Mouse (Mus musculus) cerebellum, adult 9-11 months (tissue): ENCODE measurements at regions not wholly inside any gene's neighbourhood (a gene's known extent, or its start where the extent isn't known, plus 50 kb on each side); places are given as distances from the start of the nearest gene placed in this dataset.

Experiments used
- DNase-seq: peaks from one replicate; pipeline ENCODE4 v3.0.0; 2022

DNA sequence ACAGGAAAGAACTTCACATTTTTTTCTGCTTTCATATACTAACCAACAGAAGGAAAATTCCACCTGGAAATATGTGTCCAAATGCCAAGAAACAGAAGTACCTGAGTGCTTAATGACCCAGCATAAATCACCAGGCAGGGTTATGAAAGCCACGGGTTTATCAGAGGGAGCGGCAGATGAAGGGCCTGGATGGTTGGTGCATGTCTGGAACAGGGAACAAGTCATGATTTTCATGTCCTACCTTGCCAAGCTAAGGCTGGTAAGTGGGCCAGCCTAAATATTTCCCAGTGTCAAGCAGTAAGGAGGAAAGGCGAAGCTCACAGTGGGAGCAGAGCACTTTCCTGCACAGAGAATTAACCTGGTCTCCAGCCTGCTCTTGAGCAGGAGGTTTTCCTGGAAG, 132.3 kb upstream of the Foxq1 start:
- DNase-seq = no peak

DNA sequence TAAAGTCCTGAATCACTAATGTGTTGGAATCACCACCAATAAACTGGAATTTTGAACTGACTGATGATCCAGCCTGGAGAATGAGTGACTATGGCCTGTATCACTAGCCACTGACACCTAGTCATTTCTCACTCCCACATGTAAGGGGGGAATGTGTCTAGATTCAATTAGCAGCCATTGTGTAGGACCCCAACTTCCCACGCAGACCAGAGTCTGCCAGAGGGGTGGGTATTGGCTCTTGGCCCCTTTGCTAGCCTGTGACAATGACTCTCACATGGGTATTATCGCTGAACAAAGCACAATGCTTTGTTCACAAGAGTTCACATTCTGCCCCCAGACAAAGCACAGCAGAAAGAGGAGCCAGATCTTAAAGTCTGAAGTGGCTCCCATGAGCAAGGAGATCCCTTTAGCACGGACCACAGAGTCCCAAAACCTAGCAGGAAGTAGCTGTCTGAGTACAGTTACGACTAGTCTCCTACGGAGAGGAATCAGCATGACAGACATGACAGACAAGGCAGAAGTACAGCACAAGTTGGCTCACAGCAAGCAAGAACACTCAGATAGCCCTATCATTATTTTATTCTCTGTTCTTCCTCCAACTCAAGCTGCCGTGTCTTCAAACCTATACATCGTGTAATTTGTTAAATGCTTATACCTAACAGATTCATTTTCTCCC, 130.0 kb upstream of the Foxq1 start:
- DNase-seq = no peak

DNA sequence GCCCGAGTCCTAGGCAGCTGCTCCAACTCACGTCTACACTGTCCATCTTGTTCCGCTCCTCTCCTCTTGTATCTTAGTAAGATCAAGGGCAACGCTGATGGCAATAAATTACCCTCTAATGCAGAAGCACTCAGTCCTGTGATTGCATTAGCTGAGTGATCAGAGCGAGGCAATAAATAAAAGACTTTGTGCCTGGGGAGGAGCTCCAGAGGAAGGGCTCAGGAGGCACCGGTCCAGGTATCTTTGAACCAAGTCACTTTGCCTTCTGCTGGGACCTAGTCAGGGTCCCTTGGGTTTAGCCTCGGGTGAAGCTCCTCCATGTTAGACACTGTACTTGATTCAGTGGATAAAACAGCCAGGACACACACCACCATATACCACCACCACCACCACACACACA, 119.5 kb upstream of the Foxq1 start:
- DNase-seq = no peak

DNA sequence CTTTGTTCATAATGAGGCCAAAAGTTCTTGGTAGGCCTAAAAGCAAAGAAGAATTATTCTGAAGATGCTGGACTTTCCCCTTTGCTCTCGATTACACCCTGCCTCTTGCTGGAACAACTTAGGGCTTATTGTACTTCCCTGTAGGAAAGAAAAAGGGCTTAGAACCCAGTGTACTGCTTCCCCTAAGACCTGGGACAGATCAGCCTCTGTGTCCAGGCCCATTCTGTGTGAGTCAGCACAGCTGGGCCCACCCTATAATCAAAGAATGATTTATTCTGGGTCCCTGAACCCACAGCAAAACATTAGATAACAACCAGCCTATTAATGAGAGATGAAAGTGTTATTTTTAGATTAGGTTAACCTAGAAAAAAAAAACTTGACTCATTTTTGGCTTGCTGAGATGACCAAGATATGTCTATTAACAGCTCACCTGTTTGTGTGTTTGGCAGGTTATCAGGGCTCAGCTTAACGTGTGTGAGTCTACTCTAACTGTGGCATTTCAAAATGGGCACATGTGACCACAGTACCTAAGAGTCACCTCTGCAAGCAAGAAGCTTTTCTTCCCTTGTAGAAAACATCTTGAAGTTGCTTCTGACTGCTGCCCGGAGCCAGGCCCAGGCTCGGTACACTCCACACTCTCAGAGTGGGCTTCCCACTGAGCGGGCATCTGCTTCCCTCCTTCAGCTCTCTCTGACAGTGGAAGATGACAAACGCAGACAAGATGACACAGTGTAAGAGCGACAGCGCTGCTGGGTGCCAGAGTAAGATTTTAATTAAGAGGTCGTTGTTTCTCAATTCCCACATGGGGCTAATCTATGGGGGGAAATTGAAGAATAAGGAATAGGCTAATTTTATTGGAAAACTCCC, 115.9 kb upstream of the Foxq1 start:
- peak; percentile 21 for DNase-seq

DNA sequence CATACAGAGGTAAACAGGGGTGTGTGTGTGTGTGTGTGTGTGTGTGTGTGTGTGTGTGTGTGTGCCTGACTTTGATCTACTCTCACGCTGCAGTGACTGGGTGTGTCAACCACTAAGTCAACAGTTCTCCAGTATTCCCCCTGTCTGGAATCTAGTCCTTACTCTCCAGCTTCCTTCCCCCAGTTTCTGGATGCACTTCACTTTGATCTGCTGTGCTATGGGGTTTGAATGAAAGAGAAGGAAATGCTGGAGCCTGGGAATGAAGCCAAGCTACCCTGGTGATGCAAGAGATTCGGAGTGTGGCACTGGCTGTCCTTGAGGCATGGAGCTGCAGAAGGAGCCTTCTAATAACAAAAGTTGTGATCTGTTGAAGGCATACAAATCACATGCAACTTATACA, 97.1 kb upstream of the Foxq1 start:
- DNase-seq = no peak

DNA sequence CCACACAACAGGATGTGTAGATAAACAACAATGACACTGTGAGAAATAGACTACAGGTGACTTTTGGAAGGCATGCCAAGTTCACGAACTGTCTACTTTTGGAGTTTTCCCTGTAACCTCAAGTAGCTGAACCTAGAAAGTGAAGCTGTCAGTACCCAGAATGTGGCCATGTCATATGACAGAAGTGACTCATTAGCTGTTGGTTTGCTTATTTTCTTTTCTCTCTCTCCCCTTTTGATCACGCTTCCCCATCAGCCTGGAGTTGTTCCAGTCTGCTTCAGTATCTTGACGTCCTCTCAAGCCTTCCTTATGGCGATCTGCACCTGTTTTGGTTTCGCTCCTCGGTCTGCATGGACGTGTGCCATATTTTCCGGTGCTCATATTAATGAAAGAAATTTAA, 90.8 kb upstream of the Foxq1 start:
- DNase-seq = no peak

DNA sequence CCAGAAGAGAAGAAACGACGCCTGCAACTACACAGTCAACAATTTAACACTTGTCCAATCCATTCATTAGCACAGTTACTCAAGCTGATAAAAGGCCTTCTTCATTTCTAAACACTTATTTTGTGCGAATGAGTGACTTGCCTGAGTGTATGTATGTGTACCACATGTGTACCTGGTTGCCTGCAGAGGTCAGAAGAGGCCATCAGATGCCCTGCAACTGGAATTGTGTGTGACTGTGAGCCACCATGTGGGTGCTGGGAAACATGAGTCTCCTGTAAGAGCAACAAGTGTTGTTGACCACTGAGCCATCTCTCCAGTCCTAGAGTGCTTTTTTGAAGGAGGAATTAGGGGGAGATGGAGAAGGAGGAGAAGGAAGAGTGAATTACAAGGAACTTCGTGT, 90.2 kb upstream of the Foxq1 start:
- DNase-seq = no peak

DNA sequence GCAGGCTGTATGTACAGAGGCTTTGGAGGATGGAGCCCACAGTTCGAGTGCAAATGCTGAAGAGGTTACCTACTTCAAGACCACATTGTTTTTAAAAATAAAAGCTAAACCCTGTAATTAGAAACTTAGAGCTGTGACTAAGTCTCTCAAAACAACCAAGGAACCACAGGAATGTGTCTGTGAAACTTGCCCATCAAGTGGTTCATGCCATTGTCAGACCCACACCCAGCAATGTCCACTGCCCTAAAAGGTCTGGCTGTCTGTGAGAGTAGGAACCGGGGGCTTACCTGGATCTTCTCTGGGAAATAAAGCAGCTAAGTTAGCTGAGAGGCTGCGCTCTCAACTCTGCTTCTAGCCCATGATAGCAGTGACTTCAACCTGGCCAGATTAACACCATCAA, 87.8 kb upstream of the Foxq1 start:
- DNase-seq = no peak

- DNase-seq = no peak
Measured at GRCm38 (mm10) chr13:31468983-31469382, 87.0 kb upstream of the Foxq1 start.

DNA sequence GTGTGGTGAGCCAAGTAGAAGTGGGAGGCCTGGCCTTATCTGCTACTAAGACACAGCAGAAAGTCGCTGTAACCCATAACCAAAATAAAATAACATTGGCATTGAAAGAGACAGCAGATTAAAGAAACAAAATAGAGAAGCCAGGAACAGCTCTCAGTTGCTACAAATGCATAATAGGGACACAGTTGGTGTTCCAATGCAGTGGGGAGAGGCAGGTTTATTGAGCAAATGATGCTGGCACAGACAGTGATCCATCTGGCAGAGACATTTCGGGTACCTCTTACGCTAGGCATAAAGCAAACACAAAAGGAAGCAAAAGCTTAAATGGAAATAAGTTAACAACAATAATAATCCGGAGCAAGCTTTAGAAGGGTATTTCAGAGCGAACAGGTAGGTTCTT, 83.6 kb upstream of the Foxq1 start:
- no peak for DNase-seq

GRCm38 (mm10) chr13:31472804-31473203, 83.1 kb upstream of the Foxq1 start:
- no peak for DNase-seq

GRCm38 (mm10) chr13:31473275-31473674, 82.7 kb upstream of the Foxq1 start:
- DNase-seq = no peak

- no peak for DNase-seq
Measured at GRCm38 (mm10) chr13:31475845-31476244, 80.1 kb upstream of the Foxq1 start.

DNA sequence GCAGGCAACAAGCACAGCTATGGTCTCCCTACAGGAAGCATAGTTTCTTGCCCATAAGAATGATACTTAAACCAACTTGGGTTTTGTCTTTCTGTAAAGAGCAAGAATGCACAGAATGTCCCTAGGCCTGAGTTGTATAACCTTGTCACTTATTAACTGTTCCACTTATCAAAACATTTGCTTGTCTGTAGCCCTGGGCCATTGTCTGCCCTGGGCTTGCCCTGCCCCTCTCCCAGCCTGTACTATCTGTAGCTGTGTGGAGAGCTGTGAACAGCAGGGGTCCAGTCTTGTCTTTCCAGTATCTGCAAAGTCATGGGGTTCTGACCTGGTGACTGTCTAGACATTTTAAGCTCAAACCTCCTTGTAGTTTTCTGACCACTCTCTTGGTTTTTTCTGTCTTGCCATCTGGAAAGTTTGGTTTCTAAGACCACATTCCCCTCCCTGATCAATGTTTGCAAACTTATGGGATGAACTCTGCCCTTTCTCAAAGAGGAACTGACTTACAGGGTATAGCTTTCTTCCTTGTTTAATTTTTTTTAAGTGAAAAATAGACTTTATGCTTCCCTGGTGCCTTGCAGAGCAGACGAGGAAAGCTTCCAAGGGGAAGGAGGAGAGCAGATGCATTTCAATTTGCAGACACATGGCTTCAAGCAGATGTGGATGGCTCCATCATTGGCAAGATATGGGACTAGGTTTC, 78.6 kb upstream of the Foxq1 start:
- no peak for DNase-seq

GRCm38 (mm10) chr13:31481105-31481844, 74.7 kb upstream of the Foxq1 start:
- DNase-seq = no peak

DNA sequence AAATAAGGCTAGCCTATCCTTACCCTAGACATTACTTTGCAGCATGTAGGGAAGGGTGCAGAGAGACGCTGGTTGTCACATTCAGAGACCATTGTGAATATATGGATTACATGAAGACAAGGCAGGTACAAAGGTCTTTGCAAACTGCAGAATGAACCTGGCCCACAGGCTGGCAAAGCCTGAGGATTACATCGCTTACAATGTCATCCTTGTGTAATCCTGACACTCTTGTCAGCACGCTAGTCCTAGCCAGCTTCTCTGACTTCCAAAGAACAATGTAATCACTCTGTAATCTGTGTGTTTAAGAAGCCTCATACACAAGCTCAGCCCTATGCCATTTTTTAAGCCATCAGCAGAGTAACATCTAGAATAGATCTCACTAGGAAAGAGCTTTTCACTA, 69.6 kb upstream of the Foxq1 start:
- DNase-seq = no peak

DNA sequence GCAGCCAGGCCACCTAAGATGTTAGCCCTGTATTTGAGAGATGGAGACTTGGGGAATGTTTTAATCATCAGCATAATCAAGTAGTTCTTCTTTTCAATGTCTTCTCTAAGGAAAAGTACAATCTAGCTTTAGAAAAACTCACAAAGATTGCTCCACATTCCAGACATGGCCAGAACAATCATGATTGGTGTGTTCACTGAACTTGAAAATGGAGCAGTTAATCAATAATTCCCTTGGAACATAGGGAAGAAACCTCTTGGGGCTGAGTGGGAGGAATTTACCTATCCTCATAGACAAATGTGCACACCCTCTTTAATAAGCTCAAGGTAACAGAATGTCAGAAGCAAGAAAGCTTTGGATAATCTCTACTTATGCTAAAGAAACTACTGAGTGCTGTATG, 67.7 kb upstream of the Foxq1 start:
- DNase-seq = no peak

GRCm38 (mm10) chr13:31503191-31503590, 52.7 kb upstream of the Foxq1 start:
- DNase-seq = no peak

- DNase-seq = no peak
Measured at GRCm38 (mm10) chr13:31503832-31504231, 52.1 kb upstream of the Foxq1 start.

DNA sequence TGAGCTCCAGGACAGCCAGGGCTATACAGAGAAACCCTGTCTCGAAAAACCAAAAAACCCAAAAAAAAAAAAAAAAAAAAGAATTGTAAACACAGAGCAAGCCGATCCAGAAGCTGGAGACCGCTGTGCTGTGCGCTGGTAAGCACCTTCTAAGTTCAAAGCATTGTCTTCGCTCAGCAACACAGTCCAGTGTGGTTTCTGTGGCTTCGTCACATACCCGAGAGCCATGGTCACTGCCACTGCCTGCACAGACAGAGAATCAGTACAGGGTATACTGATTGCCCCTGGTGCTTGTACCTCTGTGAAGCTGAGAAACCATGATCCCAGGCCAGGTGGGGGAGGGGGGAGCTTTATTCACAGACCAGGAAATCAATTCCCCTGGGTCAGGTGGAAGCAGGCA, 51.6 kb upstream of the Foxq1 start:
- no peak for DNase-seq

DNA sequence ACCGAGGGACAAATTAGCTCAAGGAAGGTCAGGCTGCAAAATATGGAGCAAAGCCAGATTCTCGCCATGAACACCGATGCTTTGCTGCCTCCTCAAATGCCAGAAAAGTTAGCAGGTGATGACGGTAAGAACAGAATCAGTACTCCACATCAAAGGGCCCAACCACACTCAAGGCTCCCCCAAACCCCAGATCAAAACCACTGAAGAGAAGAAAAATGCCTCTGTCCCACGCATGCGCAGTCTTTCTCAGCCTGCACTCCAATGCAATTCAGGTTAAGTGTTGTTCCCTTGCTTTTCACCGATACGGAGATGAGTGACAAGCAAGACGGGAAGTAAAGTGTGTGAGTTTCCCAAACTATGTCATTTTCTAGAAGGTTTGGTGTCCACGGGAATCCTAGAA, 50.5 kb upstream of the Foxq1 start:
- no peak for DNase-seq
